Mouse (Mus musculus): ENCODE results near the gene Lsm4. TPM values are rescaled to one million over a fixed set of nuclear protein-coding genes. Genes with fewer than 3 reads are reported as not detected.

Lsm4 gene
- polyA plus RNA-seq, 1 experiment from 2014 or later = 269 TPM

DNA sequence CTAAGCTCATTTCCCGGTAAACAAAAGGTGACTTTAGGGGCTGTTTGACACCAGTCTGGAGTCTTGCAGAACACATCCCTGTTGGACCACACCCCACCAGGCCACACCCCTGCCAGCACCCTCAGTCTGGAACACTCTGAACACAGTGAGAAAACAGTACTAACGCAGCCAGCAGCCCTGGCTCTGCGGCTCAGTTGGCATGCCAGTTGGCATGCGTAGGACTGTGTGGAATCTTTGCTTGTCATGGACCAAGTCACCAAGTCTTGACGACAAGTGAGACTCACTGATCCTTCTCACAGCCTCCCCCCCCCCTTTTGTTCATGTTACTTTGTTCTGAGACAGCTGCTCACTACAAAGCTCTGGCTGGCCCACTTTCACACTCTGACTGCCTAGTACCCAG is 6.0 kb upstream of the Lsm4 start:
- WGBS (ENCODE audit: insufficient replicate concordance) = 68% methylated on average over 5 of the region's 5 CpGs
- no peak overlapping the region for H3K27ac ChIP-seq
- H3K9me3 ChIP-seq (replicated peaks) = no peaks in the 10 kb centered on the region
- no peaks in the 10 kb centered on the region for H3K27me3 ChIP-seq (replicated peaks)
- H3K9ac ChIP-seq = no peak overlapping the region
- no peaks in the 10 kb centered on the region for H3K36me3 ChIP-seq
- peaks cover 14% of the 10 kb centered on the region for H3K4me1 ChIP-seq
- peak; percentile 38; the same call in 1 of the 2 replicates for ATAC-seq
- no peak overlapping the region for H3K4me2 ChIP-seq
- H3K4me3 ChIP-seq = no peak overlapping the region

DNA sequence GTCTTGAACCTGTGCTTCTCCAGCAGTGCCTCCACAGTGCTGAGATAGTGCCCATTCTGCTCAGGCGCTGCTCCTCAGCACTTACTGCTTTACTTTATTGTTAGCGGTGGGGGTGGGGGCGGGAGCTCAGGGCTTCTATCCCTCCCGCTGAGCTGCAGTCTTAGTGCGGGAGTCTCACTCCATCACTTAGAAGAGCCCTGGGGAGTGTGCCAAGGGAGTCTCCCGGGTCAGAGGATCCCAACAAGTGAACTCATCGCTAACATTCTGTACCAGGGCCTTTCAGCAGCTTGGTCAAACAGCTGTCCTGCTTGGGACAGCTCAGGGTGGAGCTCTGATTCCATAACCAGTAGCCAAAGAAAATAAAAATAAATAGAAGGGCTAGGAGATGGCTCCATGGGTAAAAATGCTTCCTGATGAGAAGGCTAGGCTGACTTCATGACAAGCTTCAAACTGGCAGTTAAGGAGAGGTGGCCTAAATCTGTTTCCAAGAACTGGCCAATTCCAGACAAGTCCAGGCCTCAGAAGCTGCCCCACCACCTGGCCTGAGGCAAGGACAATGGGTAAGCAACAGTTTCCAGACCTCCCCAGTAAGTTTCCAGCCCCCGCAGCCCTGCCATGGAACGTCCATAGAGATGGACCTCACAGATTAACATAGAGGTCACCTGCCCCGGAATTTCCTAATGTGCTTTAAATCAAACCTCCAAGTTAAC is 1.3 kb upstream of the Lsm4 start:
- 76% methylated on average over 10 of the region's 10 CpGs for WGBS (ENCODE audit: insufficient replicate concordance)
- Histone ChIP-seq H3K4me1 (peaks cover 51% of the 10 kb centered on the region), H3K9me3 (replicated peaks) (no peaks in the 10 kb centered on the region), H3K4me2 (no peak overlapping the region), H3K9ac (no peak overlapping the region), H3K4me3 (no peak overlapping the region), H3K36me3 (peaks cover 8% of the 10 kb centered on the region), H3K27ac (no peak overlapping the region), H3K27me3 (replicated peaks) (no peaks in the 10 kb centered on the region)
- no peak for ATAC-seq

DNA sequence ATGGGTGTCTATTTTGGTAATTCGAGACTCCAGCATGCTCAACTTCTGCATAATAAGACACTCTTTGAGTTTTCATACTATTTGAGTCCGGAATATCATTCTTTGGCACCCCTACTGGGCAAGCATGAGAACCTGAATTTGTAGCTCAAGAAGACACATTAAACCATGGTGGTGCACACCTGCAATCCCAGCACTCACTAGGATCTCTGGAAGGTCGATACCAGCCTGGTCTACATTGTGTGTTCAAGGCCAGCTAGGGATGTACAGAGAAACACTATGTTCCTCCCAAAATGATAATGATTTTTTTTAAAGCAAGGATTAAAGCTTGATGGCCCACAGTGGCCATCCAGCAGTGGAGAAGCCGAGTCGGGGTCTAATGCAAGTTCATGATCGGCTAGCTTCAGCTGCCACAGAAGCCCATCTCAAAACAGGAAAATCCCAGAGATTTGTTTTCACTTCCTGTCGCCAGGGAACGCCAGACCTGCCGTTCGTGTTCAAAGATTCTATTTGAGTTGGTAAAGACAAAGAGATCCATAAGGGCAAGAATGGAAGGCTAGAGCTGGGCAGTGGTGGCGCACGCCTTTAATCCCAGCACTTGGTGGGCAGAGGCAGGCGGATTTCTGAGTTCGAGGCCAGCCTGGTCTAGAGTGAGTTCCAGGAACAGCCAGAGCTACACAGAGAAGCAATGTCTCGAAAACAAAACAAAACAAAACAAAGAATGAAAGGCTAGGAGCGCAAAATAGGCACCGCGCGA is 546 bp upstream of the Lsm4 start:
- Histone ChIP-seq H3K36me3 (peaks cover 14% of the 10 kb centered on the region), H3K4me2 (peak overlapping the region; percentile 89), H3K4me3 (peak overlapping the region; percentile 69), H3K27ac (peak overlapping the region; percentile 93), H3K27me3 (replicated peaks) (no peaks in the 10 kb centered on the region), H3K9ac (peak overlapping the region; percentile 72), H3K4me1 (peaks cover 52% of the 10 kb centered on the region), H3K9me3 (replicated peaks) (no peaks in the 10 kb centered on the region)
- peak; percentile 2 for ATAC-seq
- 33% methylated on average over 19 of the region's 19 CpGs for WGBS (ENCODE audit: insufficient replicate concordance)

DNA sequence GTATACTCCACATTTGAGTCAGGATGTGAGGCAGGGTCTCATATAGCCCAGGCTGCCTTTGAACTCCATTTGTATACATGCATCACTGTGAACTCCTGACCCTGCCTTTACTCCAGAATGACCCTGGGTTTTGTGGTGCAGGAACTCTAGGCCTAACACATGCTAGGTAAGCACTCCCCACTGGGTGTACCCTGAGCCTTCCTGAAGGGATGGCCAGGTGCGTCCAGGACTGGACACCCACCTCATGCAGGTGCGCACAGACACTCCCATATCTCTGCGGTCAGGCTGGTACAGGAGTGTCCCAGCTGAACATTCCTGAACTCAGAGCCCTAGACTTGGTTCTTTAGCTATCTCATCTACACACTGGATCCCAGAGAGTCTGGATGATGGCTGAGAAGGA is 1.1 kb downstream of the Lsm4 start:
- peak overlapping the region; percentile 69 for H3K9ac ChIP-seq
- 67% methylated on average over 3 of the region's 3 CpGs for WGBS (ENCODE audit: insufficient replicate concordance)
- H3K4me2 ChIP-seq = peak overlapping the region; percentile 89
- no peaks in the 10 kb centered on the region for H3K9me3 ChIP-seq (replicated peaks)
- no peak for ATAC-seq
- H3K27ac ChIP-seq = peak overlapping the region; percentile 93
- H3K4me3 ChIP-seq = peak overlapping the region; percentile 69
- no peaks in the 10 kb centered on the region for H3K27me3 ChIP-seq (replicated peaks)
- H3K4me1 ChIP-seq = peaks cover 68% of the 10 kb centered on the region
- H3K36me3 ChIP-seq = peaks cover 30% of the 10 kb centered on the region

DNA sequence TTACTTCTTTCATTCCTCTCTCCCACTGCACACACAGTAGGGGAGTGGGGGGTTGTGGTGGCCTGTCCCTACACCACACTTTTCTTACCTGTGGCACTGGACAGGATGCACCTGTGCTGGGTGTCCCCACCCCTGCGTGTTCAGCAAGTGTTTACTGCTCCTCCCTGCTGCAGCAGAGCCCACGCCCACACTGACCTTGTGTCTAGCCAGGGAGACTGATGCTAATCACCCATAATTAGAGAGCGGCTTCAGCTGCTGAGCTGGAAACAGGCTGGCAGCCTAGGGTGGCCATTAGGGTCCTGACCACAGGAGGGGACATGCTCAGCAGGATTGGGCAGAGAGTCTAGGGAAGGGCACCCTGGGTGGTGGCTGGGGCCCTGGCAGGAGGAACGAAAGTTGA is 1.7 kb downstream of the Lsm4 start:
- Histone ChIP-seq H3K4me3 (peak overlapping the region; percentile 69), H3K36me3 (peaks cover 36% of the 10 kb centered on the region), H3K9me3 (replicated peaks) (no peaks in the 10 kb centered on the region), H3K27me3 (replicated peaks) (no peaks in the 10 kb centered on the region), H3K27ac (peak overlapping the region; percentile 93), H3K9ac (peak overlapping the region; percentile 69), H3K4me1 (peaks cover 74% of the 10 kb centered on the region), H3K4me2 (peak overlapping the region; percentile 89)
- 43% methylated on average over 4 of the region's 4 CpGs for WGBS (ENCODE audit: insufficient replicate concordance)
- 0 out of 2 replicates have a peak, but pooled peaks have one; percentile 6 for ATAC-seq

DNA sequence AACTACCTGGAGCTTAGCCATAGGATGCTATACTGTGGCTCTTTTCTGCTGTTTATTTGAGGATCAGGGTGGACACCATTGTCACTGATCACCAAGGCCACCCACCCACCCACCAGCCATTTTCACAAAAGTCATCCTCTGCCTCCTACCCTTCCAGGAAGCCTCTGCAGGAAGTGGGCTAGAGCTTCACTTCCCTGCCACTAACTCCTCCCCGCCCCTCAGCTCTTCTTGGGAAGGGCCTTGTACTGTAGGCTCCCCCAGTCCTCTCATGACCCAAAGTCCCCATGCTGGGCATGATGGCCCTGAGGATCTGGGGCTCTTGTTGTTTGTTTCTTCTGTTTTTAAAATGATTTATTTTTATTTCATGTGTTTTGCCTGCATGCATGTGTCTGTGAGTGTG is 2.3 kb downstream of the Lsm4 start:
- peak overlapping the region; percentile 93 for H3K27ac ChIP-seq
- no peaks in the 10 kb centered on the region for H3K9me3 ChIP-seq (replicated peaks)
- WGBS (ENCODE audit: insufficient replicate concordance) = 38% methylated on average over 1 of the region's 1 CpGs
- no peaks in the 10 kb centered on the region for H3K27me3 ChIP-seq (replicated peaks)
- H3K9ac ChIP-seq = peak overlapping the region; percentile 69; the same call in 1 of the 2 replicates
- H3K4me3 ChIP-seq = no peak overlapping the region
- peak overlapping the region; percentile 89 for H3K4me2 ChIP-seq
- peaks cover 42% of the 10 kb centered on the region for H3K36me3 ChIP-seq
- no peak for ATAC-seq
- H3K4me1 ChIP-seq = peaks cover 79% of the 10 kb centered on the region

DNA sequence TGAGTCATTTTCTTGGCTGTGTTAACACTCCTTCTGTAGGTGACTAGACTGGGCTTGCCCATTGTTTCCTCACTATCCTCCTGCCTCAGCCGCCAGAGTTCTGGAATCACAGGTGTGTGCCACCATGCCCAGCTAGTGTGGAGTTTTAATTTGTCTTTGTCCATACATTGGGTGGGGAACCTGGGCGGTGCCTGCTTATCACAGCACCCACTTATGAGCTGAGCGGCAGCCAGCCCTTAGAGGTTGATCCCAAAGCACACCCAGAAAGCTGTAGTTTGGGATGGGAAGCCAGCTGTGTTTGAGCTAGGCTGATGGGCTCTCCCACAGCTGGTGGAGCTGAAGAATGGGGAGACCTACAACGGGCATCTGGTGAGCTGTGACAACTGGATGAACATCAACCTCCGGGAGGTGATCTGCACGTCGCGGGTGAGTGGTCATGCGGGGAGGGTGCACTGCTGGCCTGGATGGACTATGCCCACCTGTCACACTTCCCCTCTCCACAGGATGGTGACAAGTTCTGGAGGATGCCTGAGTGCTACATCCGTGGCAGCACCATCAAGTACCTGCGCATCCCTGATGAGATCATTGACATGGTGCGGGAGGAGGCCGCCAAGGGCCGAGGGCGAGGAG is 4.5 kb downstream of the Lsm4 start:
- Histone ChIP-seq H3K4me1 (peaks cover 90% of the 10 kb centered on the region), H3K4me2 (peak overlapping the region; percentile 58), H3K27me3 (replicated peaks) (peaks cover 3% of the 10 kb centered on the region; the same call in 1 of the 2 replicates), H3K36me3 (peaks cover 45% of the 10 kb centered on the region), H3K4me3 (peak overlapping the region; percentile 8; the same call in 1 of the 2 replicates), H3K9ac (peak overlapping the region; percentile 51), H3K9me3 (replicated peaks) (no peaks in the 10 kb centered on the region), H3K27ac (peak overlapping the region; percentile 81)
- ATAC-seq = no peak
- WGBS (ENCODE audit: insufficient replicate concordance) = 85% methylated on average over 15 of the region's 15 CpGs

DNA sequence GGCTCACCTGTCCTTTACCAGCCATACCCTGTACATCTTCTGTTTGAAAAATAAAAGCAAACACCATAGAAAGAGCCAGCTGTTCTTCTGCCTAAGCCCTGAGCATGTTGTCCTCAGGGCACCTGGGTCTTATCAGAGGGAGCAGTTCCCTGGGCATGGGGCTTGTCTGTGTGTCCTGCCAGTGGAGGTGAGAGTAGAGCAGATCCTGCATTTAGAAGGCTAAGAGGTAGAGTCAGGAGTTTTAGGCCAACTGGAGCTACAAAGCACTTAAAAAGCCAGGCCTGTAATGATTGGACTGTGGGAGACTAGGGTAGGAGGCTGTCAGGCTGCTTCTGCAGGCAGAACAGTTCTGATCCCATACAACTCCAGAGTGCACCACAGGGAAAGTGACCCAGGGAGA is 5.6 kb downstream of the Lsm4 start:
- peaks cover 87% of the 10 kb centered on the region for H3K4me1 ChIP-seq

DNA sequence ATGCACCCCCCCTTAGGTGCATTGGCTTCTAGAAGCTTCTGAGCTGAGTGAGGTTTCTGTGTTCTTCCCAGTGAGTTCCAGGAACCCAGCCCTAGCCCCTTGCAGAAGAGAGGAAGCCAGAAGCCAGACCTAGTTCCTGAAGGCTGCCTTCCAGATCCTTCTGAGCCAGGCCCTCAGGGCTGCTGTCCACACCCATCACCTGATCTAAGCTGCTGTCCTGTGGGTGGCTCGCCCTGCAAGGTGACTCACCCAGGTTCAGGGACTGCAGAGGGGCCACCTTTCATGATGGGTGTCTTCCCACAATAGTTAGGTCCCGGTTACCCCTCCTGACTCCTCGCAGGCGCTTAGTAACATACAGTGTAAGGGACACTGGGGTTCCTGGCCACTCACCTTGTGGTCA is 6.4 kb downstream of the Lsm4 start:
- ATAC-seq = no peak
- H3K4me1 ChIP-seq = peaks cover 80% of the 10 kb centered on the region
- H3K9me3 ChIP-seq (replicated peaks) = no peaks in the 10 kb centered on the region
- H3K9ac ChIP-seq = no peak overlapping the region
- H3K4me3 ChIP-seq = no peak overlapping the region
- peaks cover 45% of the 10 kb centered on the region for H3K36me3 ChIP-seq
- H3K27ac ChIP-seq = peak overlapping the region; percentile 46; the same call in 1 of the 2 replicates
- 83% methylated on average over 4 of the region's 4 CpGs for WGBS (ENCODE audit: insufficient replicate concordance)
- peaks cover 17% of the 10 kb centered on the region for H3K27me3 ChIP-seq (replicated peaks)
- H3K4me2 ChIP-seq = no peak overlapping the region

More for the DNA sequence above, 5.6 kb downstream of the Lsm4 start:
- no peak for ATAC-seq
- no peaks in the 10 kb centered on the region for H3K9me3 ChIP-seq (replicated peaks)
- peaks cover 45% of the 10 kb centered on the region for H3K36me3 ChIP-seq
- H3K4me2 ChIP-seq = no peak overlapping the region
- no peak overlapping the region for H3K9ac ChIP-seq
- no peak overlapping the region for H3K4me3 ChIP-seq
- H3K27me3 ChIP-seq (replicated peaks) = peaks cover 9% of the 10 kb centered on the region; the same call in 1 of the 2 replicates
- peak overlapping the region; percentile 46 for H3K27ac ChIP-seq

DNA sequence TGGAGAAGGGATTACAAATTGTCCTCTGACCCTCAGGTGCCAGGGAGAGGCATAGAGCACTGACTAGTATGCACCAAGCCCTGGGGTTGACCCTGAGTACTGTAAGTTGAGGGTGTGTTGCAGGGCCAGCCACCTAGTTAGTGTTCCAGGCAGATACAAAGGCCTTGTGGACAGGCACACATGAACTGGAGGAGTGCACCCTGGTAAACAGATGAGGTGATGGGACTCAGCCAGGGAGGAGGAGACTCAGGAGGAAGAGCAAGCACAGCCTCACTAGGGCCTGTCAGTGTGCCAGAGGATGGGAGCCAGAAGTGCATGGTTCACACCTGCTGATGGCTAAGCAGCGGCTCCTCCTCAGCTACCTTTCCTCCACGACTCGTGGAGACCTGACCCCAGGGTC is 7.0 kb downstream of the Lsm4 start:
- no peak overlapping the region for H3K4me2 ChIP-seq

DNA sequence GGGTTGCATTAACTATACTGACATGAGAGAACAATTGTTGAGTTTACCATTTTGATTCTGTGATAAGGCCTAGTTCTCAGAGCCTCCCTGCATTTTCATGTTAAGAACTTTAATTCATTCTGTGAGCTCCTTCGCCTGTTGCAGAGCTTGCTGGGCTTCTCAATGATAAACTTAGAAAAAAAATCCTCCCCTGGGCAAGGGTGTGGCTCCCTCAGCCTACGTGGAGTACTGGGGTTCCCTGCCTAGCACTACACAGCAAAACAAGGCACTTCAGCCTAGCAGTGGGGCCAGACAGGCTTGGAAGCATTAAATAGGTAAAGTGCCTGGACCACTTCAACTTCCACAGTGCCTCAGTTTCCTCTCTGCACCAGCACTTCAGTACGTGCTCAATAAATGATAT is 8.4 kb downstream of the Lsm4 start:
- Histone ChIP-seq H3K27me3 (replicated peaks) (peaks cover 25% of the 10 kb centered on the region), H3K36me3 (peaks cover 40% of the 10 kb centered on the region), H3K4me3 (no peak overlapping the region), H3K9me3 (replicated peaks) (no peaks in the 10 kb centered on the region), H3K9ac (no peak overlapping the region), H3K27ac (no peak overlapping the region), H3K4me1 (peaks cover 60% of the 10 kb centered on the region), H3K4me2 (no peak overlapping the region)
- 0 out of 2 replicates have a peak, but pooled peaks have one; percentile 28 for ATAC-seq
- 52% methylated on average over 3 of the region's 3 CpGs for WGBS (ENCODE audit: insufficient replicate concordance)

More for the DNA sequence above, 7.0 kb downstream of the Lsm4 start:
- Histone ChIP-seq H3K4me3 (no peak overlapping the region), H3K4me1 (peaks cover 74% of the 10 kb centered on the region), H3K9me3 (replicated peaks) (no peaks in the 10 kb centered on the region), H3K27ac (peak overlapping the region; percentile 21; the same call in 1 of the 2 replicates), H3K9ac (no peak overlapping the region), H3K36me3 (peaks cover 45% of the 10 kb centered on the region), H3K27me3 (replicated peaks) (peaks cover 17% of the 10 kb centered on the region)
- WGBS (ENCODE audit: insufficient replicate concordance) = 74% methylated on average over 3 of the region's 3 CpGs
- ATAC-seq = no peak

DNA sequence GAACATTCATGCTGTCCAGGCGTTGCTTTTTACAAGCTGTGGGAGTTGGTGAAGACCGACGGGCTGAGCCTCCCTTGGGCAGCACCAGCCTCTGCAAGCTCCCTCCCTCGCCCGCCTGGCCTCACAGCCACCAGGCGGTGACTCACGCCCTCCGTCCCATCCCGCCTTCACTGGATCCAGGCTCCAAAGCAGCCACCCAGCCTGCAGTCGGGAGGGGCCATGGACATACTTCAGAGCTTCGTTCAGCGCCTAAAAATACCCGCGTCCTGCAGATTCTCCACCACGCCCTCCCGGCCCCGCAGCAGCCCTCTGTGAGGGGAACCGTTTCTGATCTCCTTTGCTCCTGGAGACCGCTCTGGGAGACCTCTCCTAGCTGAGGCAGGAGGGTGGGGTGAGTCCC is 9.1 kb downstream of the Lsm4 start:
- H3K9me3 ChIP-seq (replicated peaks) = no peaks in the 10 kb centered on the region
- H3K4me2 ChIP-seq = peak overlapping the region; percentile 40
- peak overlapping the region; percentile 42; the same call in 1 of the 2 replicates for H3K9ac ChIP-seq
- H3K4me1 ChIP-seq = peaks cover 52% of the 10 kb centered on the region
- H3K27me3 ChIP-seq (replicated peaks) = peaks cover 30% of the 10 kb centered on the region
- 0 out of 2 replicates have a peak, but pooled peaks have one; percentile 28 for ATAC-seq
- WGBS (ENCODE audit: insufficient replicate concordance) = 15% methylated on average over 19 of the region's 19 CpGs
- peaks cover 34% of the 10 kb centered on the region for H3K36me3 ChIP-seq
- no peak overlapping the region for H3K4me3 ChIP-seq
- no peak overlapping the region for H3K27ac ChIP-seq
